Mouse (Mus musculus): ENCODE results near the gene Hoxa6.

Gene Hoxa6

DNA sequence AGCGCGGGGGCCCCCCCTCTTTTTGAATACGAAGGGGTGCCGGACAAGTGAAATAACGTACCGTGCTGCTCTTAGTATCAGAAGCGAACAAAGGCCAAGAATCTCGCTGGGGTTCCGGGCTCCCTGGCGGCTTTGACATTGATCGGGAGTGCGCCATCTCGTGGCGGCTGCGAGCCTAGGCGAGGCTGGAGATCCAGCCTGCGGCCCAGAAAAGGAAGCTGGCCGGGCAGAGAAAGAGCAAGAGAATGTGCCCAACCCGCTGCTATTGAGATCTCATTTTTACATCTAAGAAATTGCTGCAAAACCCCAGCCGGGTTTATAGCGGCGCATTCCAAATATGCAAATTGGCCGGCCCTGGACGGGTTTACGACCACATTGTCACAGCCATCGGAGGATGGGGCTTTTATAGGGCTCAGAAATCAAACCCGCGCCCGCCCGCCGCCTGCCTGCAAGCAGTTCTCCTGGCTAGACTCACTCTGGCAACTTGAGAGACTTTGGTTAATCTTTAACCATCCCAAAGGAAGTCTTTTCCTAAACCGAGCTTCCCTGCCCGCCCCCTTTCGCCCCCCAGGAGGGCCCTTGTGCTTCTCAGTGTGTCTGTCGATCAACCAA, 32.0 kb upstream of the Hoxa6 start, which contains the start of gene Hoxa10:
Gene Hoxa10, minus strand, starts transcription at position 466 of the 612 bp plus-strand sequence.
- DNase-seq (ENCODE audit: low spot score): peak; percentile 78

DNA sequence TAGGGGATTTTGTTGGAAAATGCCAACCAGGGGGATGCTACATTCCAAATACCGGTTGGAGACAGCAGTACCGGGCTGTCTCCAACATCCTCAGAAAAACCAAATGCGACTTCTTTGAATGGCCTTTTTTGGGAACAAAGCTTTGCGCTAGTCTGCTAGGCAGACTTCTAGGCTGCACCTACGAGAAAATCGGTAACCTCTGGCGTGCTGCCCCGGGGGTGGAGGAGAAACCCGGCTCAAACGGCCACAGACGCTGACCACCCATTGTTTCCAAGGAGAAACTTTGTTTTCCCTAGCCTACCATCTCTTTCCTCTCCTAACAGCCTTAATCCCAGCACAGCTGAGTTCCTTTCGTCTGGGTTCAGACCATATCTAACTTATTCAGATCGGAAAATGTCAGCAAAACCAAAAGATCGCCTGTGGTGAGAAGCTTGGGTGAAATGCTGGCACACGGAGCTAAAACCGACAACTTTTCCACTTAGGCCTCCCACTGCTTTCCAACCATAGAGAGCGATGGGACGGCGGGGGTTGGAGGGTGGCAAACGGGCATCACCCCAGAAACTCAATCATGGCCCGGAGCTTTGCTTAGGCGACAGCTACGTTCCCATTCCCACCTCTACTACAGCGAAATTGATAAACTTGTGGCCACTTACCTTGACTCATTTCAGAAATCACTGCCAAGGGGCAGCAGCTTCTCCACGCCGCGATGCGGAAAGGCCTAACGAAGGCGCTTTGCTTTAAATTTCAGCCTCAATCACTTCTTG, 31.3 kb upstream of the Hoxa6 start:
- no peak for DNase-seq (ENCODE audit: low spot score)

DNA sequence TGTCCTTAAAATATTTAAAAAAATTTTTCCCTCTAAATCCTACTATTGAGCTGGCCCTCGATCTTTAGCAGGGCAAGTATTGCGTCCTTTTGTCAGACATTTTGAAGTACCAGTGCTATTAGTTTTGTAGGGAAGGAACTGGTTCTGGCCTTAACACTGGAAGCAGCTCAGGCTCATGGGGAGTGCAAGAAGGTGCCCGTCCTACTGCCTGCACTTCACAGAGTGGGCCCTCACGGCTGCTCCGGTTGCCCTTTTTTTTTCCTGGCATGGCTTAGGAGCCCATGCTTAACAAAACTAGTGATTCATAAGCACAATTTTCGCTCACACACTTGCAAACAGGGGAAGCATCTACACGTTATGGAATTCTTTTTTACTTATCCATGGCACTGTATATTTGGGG, 30.5 kb upstream of the Hoxa6 start:
- no peak for DNase-seq (ENCODE audit: low spot score)

DNA sequence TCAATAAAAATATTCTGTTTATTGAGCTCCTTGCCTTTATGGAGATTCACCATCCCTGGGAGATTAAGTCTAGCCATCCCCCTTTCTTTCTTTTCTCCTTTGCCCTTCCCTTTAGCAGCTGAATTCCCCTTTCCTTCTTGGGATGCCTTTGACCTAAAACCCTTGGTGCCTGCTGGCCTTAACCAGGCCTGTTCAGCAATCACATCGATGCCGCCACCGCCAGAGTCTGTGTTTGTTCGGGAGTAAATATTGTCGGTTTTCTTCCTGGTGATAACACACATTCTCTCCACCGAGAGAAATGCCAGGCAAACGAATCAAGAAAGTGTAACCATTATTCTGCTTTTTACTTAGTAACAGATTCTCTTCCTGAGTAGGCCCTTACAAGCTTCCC, 29.6 kb upstream of the Hoxa6 start:
- DNase-seq (ENCODE audit: low spot score): no peak

GRCm38 (mm10) chr6:52237346-52238154, 29.0 kb upstream of the Hoxa6 start:
- DNase-seq (ENCODE audit: low spot score): no peak

DNA sequence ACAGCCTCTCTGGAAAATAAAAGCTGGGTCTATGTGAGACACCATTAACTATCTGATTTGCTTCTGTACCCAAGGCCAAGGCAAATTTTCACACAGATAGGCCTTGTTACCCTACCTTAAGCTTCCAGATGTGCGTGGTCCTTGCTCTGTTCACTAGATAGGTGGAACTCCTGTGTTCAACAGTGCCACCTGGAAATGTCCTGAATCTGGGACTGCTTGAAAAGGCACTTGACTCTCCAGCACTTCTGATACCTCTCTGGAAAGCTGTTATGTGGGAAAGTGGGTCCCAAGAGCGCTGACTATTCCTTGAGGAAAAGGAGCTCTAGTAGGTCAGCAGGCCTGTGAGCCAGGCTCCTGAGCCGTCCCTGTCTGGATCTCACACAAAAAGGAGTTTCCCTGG, 28.3 kb upstream of the Hoxa6 start:
- DNase-seq (ENCODE audit: low spot score): no peak

DNA sequence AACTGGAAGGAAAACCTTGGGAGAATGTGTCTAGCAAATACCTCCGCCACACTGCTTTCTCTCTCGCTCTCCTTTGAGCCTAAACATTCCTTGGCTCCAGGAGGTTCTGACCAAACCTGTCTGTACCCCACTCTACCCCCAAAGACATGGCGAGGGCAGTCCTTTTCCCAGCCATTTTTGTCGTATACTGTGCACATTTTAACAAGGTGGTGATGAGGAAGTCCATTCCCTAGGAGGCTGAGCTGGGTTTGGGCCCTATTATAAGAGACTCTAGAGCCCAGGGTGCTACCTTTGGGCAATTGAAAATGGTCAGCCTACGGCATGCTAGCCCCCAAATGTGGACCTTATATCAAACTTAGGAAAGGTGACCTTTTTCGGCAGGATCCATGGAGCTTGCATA, 27.3 kb upstream of the Hoxa6 start:
- no peak for DNase-seq (ENCODE audit: low spot score)

GRCm38 (mm10) chr6:52235267-52235666, 26.7 kb upstream of the Hoxa6 start:
- DNase-seq (ENCODE audit: low spot score): no peak

- no peak for DNase-seq (ENCODE audit: low spot score)
These were observed 26.1 kb upstream of the Hoxa6 start for GRCm38 (mm10) chr6:52234428-52235140.

GRCm38 (mm10) chr6:52233546-52234427, 25.3 kb upstream of the Hoxa6 start:
- DNase-seq (ENCODE audit: low spot score): no peak

DNA sequence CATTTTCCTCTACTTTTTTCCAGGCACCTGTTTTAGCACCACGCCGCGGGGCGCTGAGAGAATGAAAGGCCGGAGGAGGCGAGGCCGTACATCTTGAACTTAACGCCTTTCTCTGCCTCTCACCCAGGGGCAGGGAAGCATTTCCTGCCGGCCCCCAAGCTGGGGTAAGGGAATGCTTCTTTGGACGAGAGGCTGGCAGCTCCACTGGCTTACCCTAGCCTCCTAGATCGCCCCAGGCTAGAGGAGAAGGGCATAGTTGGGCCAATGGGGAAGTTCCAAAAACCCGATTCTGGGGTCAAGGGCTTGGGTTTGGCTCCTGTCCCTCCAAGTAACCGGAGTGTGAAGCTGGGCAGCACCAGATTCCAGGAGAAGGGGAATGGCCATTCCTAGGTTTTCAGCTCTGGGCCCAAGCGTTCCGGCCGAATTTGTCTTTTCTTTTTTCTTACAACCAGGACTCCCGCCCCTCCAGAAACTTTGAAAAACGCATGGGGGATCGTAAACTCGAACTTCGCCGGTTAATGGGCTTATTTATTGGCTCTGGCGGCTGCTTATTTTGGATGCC, 24.5 kb upstream of the Hoxa6 start:
- DNase-seq (ENCODE audit: low spot score): no peak

DNA sequence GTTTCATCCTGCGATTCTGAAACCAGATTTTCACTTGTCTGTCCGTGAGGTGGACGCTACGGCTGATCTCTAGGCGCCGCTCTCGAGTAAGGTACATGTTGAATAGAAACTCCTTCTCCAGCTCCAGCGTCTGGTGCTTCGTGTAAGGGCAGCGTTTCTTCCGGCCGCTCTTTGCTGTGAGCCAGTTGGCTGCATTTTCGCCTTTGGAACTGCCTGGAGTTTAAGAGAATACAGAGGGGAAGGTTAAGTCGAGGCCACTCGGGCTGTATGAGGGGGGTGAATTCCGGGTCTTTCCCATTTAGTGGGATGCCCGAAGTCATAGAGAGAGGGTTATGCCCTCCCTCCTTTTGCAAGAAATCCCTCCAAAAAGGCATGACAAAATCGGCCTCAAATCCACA, 24.0 kb upstream of the Hoxa6 start:
- no peak for DNase-seq (ENCODE audit: low spot score)

DNA sequence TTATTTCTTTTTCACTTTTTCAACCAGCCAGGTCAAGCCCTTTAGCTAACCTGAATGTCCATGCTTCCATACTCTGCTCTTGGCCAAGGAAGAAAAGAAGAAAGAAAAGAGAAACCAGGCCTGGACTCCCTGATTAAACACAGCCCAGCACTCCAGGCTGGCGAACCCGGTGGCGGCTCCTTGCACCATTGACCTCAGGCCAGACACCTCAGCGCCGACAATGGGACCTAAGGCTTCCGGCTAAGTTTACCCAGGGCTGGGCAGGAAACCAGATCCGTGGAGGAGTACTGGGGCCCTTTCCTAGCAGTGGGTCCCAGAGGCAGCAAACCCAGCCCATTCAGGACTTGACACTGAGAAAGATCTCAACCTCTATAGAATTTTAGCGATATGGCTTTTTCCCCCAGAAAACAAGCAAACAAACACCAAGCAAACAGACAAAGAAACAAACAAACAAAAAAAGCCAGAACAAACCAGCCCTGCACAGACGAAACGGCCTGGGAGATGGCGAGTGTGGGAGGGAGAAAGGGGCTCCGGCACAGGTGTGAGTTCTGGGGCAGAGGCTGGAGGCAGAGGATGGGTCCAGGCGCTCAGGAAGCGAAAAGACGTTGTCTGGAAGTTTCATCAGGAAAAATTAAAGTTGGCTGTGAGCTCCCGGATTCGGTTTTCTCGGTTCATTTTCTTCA, 23.5 kb upstream of the Hoxa6 start:
- DNase-seq (ENCODE audit: low spot score): no peak

DNA sequence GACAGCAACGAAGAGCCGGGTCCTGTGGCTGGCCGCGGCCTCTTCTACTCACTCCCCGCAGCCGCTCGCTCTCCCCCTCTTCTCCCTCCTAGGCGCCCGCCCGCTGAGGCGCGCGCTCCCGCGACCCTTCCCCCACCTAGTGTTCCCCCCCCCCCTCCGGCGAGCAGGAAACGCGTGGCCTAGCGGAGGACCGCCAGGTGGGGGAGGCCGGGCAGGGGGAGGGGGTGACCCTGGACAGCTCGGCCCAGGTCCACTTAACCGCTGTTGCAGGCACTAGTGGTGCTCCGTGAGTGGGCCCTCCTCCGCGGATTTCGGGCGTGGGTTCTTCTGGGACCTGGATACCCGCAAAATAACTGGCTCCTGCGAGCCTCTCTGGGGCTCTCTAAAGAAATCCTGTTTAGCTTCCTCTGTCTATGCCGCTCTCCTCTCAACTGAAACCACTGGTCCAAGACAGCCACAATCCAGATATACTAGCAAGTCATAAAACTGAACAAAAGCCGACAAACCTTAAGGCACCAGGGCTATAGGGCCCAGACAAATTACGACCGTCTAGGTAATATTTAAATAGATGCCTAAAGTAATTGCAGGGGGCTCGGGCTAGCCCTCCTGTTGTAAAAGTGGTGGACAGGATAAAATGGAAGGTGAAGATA, 22.1 kb upstream of the Hoxa6 start, which contains the start of gene Hoxa9:
Gene Hoxa9, minus strand, starts transcription at position 574 of the 650 bp plus-strand sequence.
- no peak for DNase-seq (ENCODE audit: low spot score)

DNA sequence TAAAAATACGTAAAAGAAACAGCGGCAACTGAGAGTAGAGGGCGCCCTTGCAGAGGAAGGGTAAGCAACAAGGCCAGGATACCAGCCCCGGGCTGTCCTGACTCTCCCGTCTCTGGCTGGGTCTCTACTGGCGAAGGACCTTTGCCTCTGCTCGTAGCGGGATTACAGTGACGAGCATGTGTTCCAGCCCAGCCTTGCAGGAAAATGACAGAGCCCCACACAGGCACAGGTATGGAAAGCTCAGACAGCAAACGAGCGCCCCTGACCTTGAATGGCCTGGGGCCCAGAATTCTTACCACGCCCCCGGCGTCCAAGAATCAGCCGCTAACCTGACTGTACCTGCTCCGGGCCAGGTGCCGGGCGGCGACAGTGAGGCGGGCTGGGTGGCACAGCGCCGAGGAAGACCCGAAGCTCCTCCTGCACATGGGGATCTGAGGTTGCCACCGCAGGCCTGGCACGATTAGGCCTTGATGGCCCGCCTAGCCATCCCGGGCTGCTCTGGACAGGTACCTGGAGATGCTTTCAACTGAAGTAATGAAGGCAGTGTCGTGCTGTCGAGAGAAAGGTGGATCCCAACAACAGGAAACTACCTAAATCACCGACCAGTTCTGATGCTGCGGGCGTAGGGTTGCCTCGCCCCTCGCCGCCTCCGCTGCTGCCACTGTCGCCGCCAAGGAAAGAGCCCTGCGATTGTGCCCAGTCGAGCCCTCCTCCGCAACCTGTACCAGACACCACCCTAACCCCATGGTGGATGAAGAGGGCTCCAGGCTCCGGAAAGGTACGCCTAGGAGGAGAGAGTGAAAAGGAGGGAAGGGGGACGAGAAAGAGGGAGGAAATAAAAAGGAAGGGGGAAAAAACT, 21.3 kb upstream of the Hoxa6 start:
- DNase-seq (ENCODE audit: low spot score): no peak

GRCm38 (mm10) chr6:52228475-52229465, 20.2 kb upstream of the Hoxa6 start:
- DNase-seq (ENCODE audit: low spot score): no peak

DNA sequence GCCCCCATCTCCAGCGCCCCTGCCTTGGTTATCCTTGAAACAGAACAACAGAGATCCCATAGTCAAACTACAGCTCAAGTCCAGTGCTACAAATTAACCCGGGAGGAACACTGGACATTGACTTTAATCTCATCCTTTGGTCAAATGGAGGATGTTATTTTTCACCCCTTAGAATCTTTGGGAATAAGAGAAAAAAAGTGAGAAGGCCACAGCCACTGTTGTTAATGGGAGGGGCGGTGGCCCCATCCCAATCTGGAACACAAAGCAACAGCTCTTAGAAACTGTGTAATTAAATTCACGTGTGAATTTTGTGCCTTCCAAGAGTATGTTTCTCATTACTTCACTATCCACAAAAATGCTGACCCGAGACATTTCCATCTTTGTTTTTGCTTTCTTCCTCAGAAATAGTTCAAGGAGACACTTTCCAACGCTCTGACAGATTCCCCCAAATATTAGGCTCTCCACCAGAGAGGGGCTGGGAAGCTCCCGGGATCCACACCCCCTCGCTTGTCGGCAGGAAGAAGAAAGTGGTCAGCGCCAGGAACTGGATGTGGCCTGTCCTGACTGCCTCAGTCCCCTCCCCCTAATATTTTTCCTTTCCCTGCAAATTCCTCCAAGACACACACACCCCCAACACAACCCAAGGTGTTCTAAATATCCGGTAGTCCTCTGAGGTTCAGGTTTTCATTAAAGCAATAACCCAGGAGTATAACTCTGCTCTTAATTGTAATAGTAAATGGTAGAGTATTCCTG, 19.1 kb upstream of the Hoxa6 start:
- DNase-seq (ENCODE audit: low spot score): no peak
